Mouse (Mus musculus) kidney, embryonic 15.5 days (tissue): Measurements from ENCODE around the gene Dync1i2. TPM values are rescaled to one million over a fixed set of nuclear protein-coding genes. Genes with fewer than 3 reads are reported as not detected.

Experiments used
- ATAC-seq: fragments of 200-750 bp; cut with Nextera tagmentation; replicated peaks from 2 replicates; pipeline ENCODE4 v1.8.0; 2017; ENCODE audit warnings: moderate TSS enrichment; ENCODE audit not compliant: low FRiP score
- H3K27ac ChIP-seq: fragments of 300-500 bp; sonication (generic); 2 replicates; pipeline ENCODE4 v1.5.1; 2015; ENCODE audit warnings: mild to moderate bottlenecking, inconsistent platforms
- H3K27me3 ChIP-seq: fragments of 300-500 bp; sonication (generic); 2 replicates; pipeline ENCODE4 v1.6.1; 2015; ENCODE audit warnings: inconsistent platforms
- H3K36me3 ChIP-seq: fragments of 300-500 bp; sonication (generic); 2 replicates; pipeline ENCODE4 v1.6.1; 2015; ENCODE audit warnings: inconsistent platforms
- H3K4me1 ChIP-seq: fragments of 300-500 bp; sonication (generic); 2 replicates; pipeline ENCODE4 v1.6.1; 2015; ENCODE audit warnings: inconsistent platforms
- H3K4me2 ChIP-seq: fragments of 300-500 bp; sonication (generic); 2 replicates; pipeline ENCODE4 v1.6.1; 2015; ENCODE audit warnings: moderate library complexity, mild to moderate bottlenecking, inconsistent platforms
- H3K4me3 ChIP-seq: fragments of 300-500 bp; sonication (generic); replicated peaks from 2 replicates; pipeline ENCODE4 v1.5.1; 2015; ENCODE audit warnings: mild to moderate bottlenecking, inconsistent platforms
- H3K9ac ChIP-seq: fragments of 300-500 bp; sonication (generic); 2 replicates; pipeline ENCODE4 v1.6.1; 2015; ENCODE audit warnings: mild to moderate bottlenecking, inconsistent platforms
- H3K9me3 ChIP-seq: fragments of 300-500 bp; sonication (generic); replicated peaks from 2 replicates; pipeline ENCODE4 v1.6.1; 2016; ENCODE audit warnings: inconsistent platforms
- WGBS: fragments of 180-500 bp; shearing (Covaris S2); methylation state at CpG from one replicate; pipeline ENCODE4 v1.1.7; 2015; ENCODE audit warnings: mixed read lengths; 5-methylcytosine and 5-hydroxymethylcytosine counted together
- polyA plus RNA-seq: library from polyadenylated mRNA; unstranded; fragments of >200 nt; fragmentation: Nextera tagmentation; extraction: Ambion mirVana; gene quantifications from 2 replicates; pipeline ENCODE4 v1.2.1, GENCODE M21; 2015

Dync1i2 gene
- polyA plus RNA-seq, 1 experiment from 2014 or later: 83.2 TPM

GRCm38 (mm10) chr2:71187950-71188349, 23.6 kb upstream of the Dync1i2 start:
- no peaks in the 10 kb centered on the region for H3K9me3 ChIP-seq
- H3K4me3 ChIP-seq: no peak overlapping the region
- H3K9ac ChIP-seq: no peak overlapping the region
- no peak overlapping the region for H3K27ac ChIP-seq
- 71% methylated on average over 3 of the region's 3 CpGs for WGBS
- H3K27me3 ChIP-seq: peaks cover 25% of the 10 kb centered on the region
- H3K36me3 ChIP-seq: no peaks in the 10 kb centered on the region
- peaks cover 27% of the 10 kb centered on the region for H3K4me1 ChIP-seq
- H3K4me2 ChIP-seq: no peak overlapping the region
- no peak for ATAC-seq

GRCm38 (mm10) chr2:71188861-71189260, 22.6 kb upstream of the Dync1i2 start:
- Histone ChIP-seq H3K9ac (no peak overlapping the region), H3K27me3 (peaks cover 30% of the 10 kb centered on the region), H3K27ac (0 out of 2 replicates have a peak overlapping the region, but pooled peaks have one; percentile 18), H3K4me1 (peaks cover 27% of the 10 kb centered on the region), H3K36me3 (no peaks in the 10 kb centered on the region), H3K9me3 (no peaks in the 10 kb centered on the region), H3K4me2 (peak overlapping the region; percentile 30; the same call in 1 of the 2 replicates), H3K4me3 (no peak overlapping the region)
- ATAC-seq: peak; percentile 78
- 34% methylated on average over 2 of the region's 2 CpGs for WGBS

GRCm38 (mm10) chr2:71191391-71192194, 19.9 kb upstream of the Dync1i2 start:
- Histone ChIP-seq H3K4me2 (peak overlapping the region; percentile 41), H3K36me3 (no peaks in the 10 kb centered on the region), H3K27ac (no peak overlapping the region), H3K9me3 (no peaks in the 10 kb centered on the region), H3K4me3 (peak overlapping the region; percentile 10; the same call in 1 of the 2 replicates), H3K4me1 (peaks cover 31% of the 10 kb centered on the region), H3K27me3 (peaks cover 32% of the 10 kb centered on the region), H3K9ac (no peak overlapping the region)
- WGBS: 23% methylated on average over 16 of the region's 16 CpGs
- no peak for ATAC-seq

- 48% methylated on average over 17 of the region's 17 CpGs for WGBS
- peak overlapping the region; percentile 41 for H3K4me2 ChIP-seq
- no peaks in the 10 kb centered on the region for H3K36me3 ChIP-seq
- H3K27me3 ChIP-seq: peaks cover 32% of the 10 kb centered on the region
- H3K4me1 ChIP-seq: peaks cover 37% of the 10 kb centered on the region
- peak overlapping the region; percentile 10; the same call in 1 of the 2 replicates for H3K4me3 ChIP-seq
- no peak for ATAC-seq
- no peaks in the 10 kb centered on the region for H3K9me3 ChIP-seq
- no peak overlapping the region for H3K27ac ChIP-seq
- H3K9ac ChIP-seq: no peak overlapping the region
These were observed 19.2 kb upstream of the Dync1i2 start for GRCm38 (mm10) chr2:71192195-71192807.

- no peak overlapping the region for H3K9ac ChIP-seq
- H3K4me2 ChIP-seq: no peak overlapping the region
- no peak overlapping the region for H3K27ac ChIP-seq
- WGBS: 59% methylated on average over 10 of the region's 10 CpGs
- ATAC-seq: no peak
- no peaks in the 10 kb centered on the region for H3K36me3 ChIP-seq
- peaks cover 28% of the 10 kb centered on the region for H3K4me1 ChIP-seq
- no peaks in the 10 kb centered on the region for H3K9me3 ChIP-seq
- peaks cover 28% of the 10 kb centered on the region for H3K27me3 ChIP-seq
- H3K4me3 ChIP-seq: no peak overlapping the region
These were observed 17.2 kb upstream of the Dync1i2 start for GRCm38 (mm10) chr2:71194137-71194960.

- 66% methylated on average over 4 of the region's 4 CpGs for WGBS
- no peak overlapping the region for H3K9ac ChIP-seq
- no peaks in the 10 kb centered on the region for H3K9me3 ChIP-seq
- H3K4me1 ChIP-seq: peaks cover 24% of the 10 kb centered on the region
- no peak for ATAC-seq
- H3K27ac ChIP-seq: no peak overlapping the region
- no peak overlapping the region for H3K4me2 ChIP-seq
- H3K4me3 ChIP-seq: no peak overlapping the region
- peaks cover 9% of the 10 kb centered on the region; the same call in 1 of the 2 replicates for H3K27me3 ChIP-seq
- H3K36me3 ChIP-seq: no peaks in the 10 kb centered on the region
These were observed 14.6 kb upstream of the Dync1i2 start for GRCm38 (mm10) chr2:71196947-71197346.

GRCm38 (mm10) chr2:71198907-71199306, 12.6 kb upstream of the Dync1i2 start:
- Histone ChIP-seq H3K4me1 (peaks cover 19% of the 10 kb centered on the region; the same call in 1 of the 2 replicates), H3K9me3 (no peaks in the 10 kb centered on the region), H3K9ac (no peak overlapping the region), H3K4me2 (no peak overlapping the region), H3K36me3 (no peaks in the 10 kb centered on the region), H3K27me3 (0 out of 2 replicates have a peak, but pooled peaks cover 2% of the 10 kb centered on the region), H3K27ac (0 out of 2 replicates have a peak overlapping the region, but pooled peaks have one; percentile 45), H3K4me3 (no peak overlapping the region)
- peak; percentile 33; the same call in 1 of the 2 replicates for ATAC-seq
- WGBS: 46% methylated on average over 3 of the region's 3 CpGs

GRCm38 (mm10) chr2:71200485-71200884, 11.0 kb upstream of the Dync1i2 start:
- WGBS: 31% methylated on average over 4 of the region's 4 CpGs
- Histone ChIP-seq H3K36me3 (no peaks in the 10 kb centered on the region), H3K4me1 (peaks cover 15% of the 10 kb centered on the region; the same call in 1 of the 2 replicates), H3K9me3 (no peaks in the 10 kb centered on the region), H3K27me3 (no peaks in the 10 kb centered on the region), H3K27ac (no peak overlapping the region), H3K4me3 (no peak overlapping the region), H3K4me2 (no peak overlapping the region), H3K9ac (no peak overlapping the region)
- ATAC-seq: no peak

- WGBS: 88% methylated on average over 2 of the region's 2 CpGs
These were observed 9.6 kb upstream of the Dync1i2 start for GRCm38 (mm10) chr2:71201886-71202285.

GRCm38 (mm10) chr2:71203819-71204432, 7.6 kb upstream of the Dync1i2 start:
- no peaks in the 10 kb centered on the region for H3K36me3 ChIP-seq
- 59% methylated on average over 16 of the region's 16 CpGs for WGBS
- no peaks in the 10 kb centered on the region for H3K9me3 ChIP-seq
- H3K4me2 ChIP-seq: peak overlapping the region; percentile 5; the same call in 1 of the 2 replicates
- no peak overlapping the region for H3K4me3 ChIP-seq
- peaks cover 7% of the 10 kb centered on the region; the same call in 1 of the 2 replicates for H3K27me3 ChIP-seq
- ATAC-seq: 0 out of 2 replicates have a peak, but pooled peaks have one; percentile 33
- H3K27ac ChIP-seq: no peak overlapping the region
- no peak overlapping the region for H3K9ac ChIP-seq
- H3K4me1 ChIP-seq: peaks cover 8% of the 10 kb centered on the region; the same call in 1 of the 2 replicates

More at GRCm38 (mm10) chr2:71201886-71202285, 9.6 kb upstream of the Dync1i2 start:
- Histone ChIP-seq H3K27ac (no peak overlapping the region), H3K9me3 (no peaks in the 10 kb centered on the region), H3K4me3 (no peak overlapping the region), H3K36me3 (no peaks in the 10 kb centered on the region), H3K9ac (no peak overlapping the region), H3K4me2 (no peak overlapping the region), H3K4me1 (peaks cover 13% of the 10 kb centered on the region; the same call in 1 of the 2 replicates), H3K27me3 (peaks cover 2% of the 10 kb centered on the region; the same call in 1 of the 2 replicates)
- no peak for ATAC-seq
